Mouse (Mus musculus) heart, adult 10 weeks (tissue): ENCODE results near the gene Hpn. TPM values are rescaled to one million over a fixed set of nuclear protein-coding genes. Genes with fewer than 3 reads are reported as not detected.

Source experiments
- polyA plus RNA-seq: library from polyadenylated mRNA; stranded (reverse); fragments of 350-450 nt; fragmentation: Illumina TruSeq; extraction: RNeasy Lipid Tissue Mini Kit (QIAGEN cat#74804); gene quantifications from one replicate; pipeline ENCODE4 v1.2.3, GENCODE M21; 2014; ENCODE audit warnings: low read depth, low replicate concordance

Gene Hpn
- 2.8 TPM for polyA plus RNA-seq

GRCm38 (mm10) chr7:31115182-31115581, at the start of gene Hpn:
TSS of gene Hpn (minus strand) at chr7:31115290.

DNA sequence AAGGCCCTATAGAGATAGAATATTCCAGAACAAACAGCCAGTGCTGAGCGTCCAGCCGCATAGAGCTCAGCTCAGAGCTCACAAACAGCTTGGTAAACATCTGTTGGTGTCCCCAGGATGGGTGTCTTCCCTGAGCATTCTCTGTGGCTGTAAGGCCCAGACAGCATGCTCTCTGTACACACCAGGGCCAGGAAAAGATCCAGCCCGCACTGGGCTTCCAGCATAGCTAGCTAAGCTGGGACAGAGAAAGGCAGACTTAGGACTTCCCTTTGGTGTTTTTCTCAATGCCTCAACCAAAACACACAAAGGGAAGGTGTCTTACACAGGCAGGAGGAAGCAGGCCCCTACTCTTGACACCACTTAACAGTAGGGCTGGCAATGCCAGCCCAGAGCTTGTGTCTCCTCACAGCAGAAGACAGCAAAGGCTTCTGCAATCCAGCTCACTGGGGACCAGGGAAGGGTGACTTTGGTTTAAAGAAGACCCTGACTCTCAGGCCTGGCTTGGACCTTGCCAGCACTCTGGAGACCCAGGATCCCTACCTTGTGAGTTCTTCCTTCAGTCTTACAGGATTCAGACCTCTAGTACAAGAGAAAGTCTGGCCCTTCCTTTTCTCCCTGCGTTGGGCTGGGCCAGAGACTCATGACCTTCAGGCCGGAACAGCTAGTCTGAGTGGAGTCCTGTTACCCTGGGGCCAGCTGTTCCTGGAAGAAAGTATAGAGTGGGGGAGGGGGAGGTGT, 40.4 kb upstream of the Hpn start, which contains the start of gene Gramd1a:
Gene Gramd1a, minus strand, starts transcription at position 601 of the 738 bp plus-strand sequence.

DNA sequence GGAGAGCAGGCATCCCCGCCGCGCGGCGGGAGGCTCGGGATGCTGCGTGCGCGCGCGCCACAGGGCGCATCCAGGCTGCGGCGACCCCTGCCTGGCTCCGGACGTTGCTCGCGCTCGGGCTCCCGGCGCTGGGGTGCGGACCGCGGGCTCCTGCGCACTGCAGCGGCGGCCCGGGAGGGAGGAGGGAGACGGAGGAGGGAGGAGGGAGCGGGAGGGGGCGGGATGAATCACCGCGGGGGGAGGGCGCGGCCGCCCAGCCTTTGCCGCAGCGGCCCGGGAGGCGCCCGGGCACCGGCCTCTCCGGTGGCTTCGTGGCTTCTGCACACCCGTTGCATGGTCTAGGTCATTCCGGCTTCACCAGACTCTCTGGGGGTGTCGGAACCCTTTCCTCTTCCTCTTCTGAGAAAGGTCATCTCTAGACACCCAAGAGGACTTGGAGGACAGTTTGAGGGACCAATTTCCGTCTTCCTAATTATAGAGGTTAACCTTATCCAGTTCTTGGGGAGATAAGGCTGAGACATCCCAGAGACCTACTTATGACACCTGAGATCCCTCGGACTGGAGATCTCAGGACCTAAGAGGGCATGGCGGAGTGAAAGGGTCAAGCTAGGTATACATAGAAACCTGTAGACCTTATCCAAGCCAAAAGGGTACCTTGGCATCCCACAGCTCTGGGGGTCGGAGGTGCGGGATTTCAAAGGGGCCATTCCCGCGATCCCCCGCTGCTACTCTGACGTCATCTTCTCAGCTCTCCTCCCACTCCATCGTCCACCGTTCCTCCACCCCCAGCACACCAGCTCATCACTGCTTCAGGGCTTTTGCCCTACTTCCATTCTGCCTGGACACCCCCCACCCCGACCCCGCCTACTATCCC, 12.0 kb upstream of the Hpn start, which contains the start of gene Scn1b:
Gene Scn1b, minus strand, starts transcription at position 153 of the 874 bp plus-strand sequence.

GRCm38 (mm10) chr7:31076492-31076891, 38.6 kb downstream of the Hpn start, which contains the start of gene Fxyd3:
TSS of gene Fxyd3 (minus strand) at chr7:31076704.

DNA sequence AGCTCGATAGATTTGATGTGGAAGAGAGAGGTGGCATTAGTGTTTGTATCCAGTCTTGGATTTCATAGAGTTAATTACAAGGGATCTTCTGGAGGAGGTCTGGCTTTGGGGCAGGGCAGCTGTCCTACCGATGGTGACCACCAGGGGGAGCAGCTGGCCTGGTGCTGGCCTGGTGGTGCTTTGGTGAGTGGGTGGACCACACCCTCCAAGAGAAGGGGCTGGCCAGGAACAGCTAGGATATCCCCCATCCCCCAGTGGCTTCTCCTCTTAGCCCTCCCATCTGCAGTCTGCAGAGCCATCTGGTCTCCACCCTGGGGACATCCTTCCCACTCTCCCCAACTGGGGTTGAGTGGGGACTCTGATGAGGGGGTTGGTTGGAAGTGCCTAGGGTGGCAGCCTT, 56.0 kb downstream of the Hpn start, which contains the start of gene Lgi4:
Gene Lgi4, plus strand, starts transcription at position 235 of the 400 bp plus-strand sequence.

GRCm38 (mm10) chr7:31057071-31057470, 58.0 kb downstream of the Hpn start, which contains the start of gene Fxyd1:
TSS of gene Fxyd1 (minus strand) at chr7:31057199.

DNA sequence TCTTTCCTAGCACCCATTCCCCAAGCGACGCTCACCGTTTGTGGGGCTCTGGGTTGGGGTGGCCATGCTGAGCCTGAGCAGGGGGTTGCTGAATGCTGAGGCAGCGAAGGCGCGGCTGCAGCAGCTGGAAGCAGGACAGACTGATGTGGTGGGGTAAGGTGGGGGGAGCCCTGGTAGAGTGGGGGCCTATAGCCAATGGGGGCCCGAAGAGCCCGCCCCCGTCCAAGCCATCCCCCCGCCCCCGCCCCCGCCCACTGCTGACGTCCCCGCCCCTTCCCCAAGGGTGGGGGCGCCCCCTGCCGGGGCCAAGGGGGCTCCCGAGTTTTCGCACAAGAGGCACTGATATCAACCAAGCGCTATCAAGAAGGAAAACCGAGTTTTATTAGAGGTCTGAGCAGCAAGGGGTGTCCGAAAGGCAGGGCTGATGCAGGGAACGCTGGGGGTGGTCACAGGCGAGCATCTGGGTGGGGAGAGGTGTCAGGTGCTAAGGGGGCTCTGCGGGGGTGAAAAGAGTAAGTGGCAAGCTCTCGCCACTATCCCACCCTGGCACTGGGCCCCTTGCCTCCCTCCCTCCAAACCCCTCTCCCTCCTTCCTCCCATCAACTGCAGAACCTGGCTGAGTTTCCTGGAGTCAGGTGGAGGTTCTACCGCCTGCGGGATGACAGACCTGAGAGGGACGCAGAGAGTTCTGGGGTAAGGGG, 63.6 kb downstream of the Hpn start, which contains the start of gene Fxyd7:
Gene Fxyd7, minus strand, starts transcription at position 147 of the 701 bp plus-strand sequence.

Other genes starting within 250 kb of the Hpn start
- gene Cd22, start 234.9 kb downstream of the Hpn start, polyA plus RNA-seq, result 0.76 TPM
- 0.18 TPM for gene Mag, start 200.4 kb downstream of the Hpn start, polyA plus RNA-seq
- gene Hamp2, start 190.6 kb downstream of the Hpn start, polyA plus RNA-seq, result 6.3 TPM
- gene Hamp, start 171.3 kb downstream of the Hpn start, polyA plus RNA-seq, result 44.7 TPM
- 166 TPM for gene Usf2, start 158.5 kb downstream of the Hpn start, polyA plus RNA-seq
- gene Lsr, start 141.8 kb downstream of the Hpn start, polyA plus RNA-seq, result 3.3 TPM
- not detected for gene Fam187b, start 141.5 kb downstream of the Hpn start, polyA plus RNA-seq
- gene Fxyd5, start 72.8 kb downstream of the Hpn start, polyA plus RNA-seq, result 43.3 TPM
- 2.0 TPM for gene Fxyd7, start 63.8 kb downstream of the Hpn start, polyA plus RNA-seq
- 1,227 TPM for gene Fxyd1, start 58.1 kb downstream of the Hpn start, polyA plus RNA-seq
- gene Lgi4, start 55.9 kb downstream of the Hpn start, polyA plus RNA-seq, result 5.1 TPM
- gene Fxyd3, start 38.6 kb downstream of the Hpn start, polyA plus RNA-seq, result 4.2 TPM
- gene Scn1b, start 11.7 kb upstream of the Hpn start, polyA plus RNA-seq, result 16.1 TPM
- gene Gramd1a, start 40.6 kb upstream of the Hpn start, polyA plus RNA-seq, result 43.0 TPM
- not detected for gene Scgb2b2, start 175.2 kb upstream of the Hpn start, polyA plus RNA-seq
- not detected for gene Scgb1b2, start 176.5 kb upstream of the Hpn start, polyA plus RNA-seq
- gene Scgb2b3, start 246.8 kb upstream of the Hpn start, polyA plus RNA-seq, result not detected